ENCODE assay signal across 8 mouse cellular contexts in genomic region chr7:72541521-72542478, GRCm38 (mm10).
DNase-seq lines count a peak whose midpoint lies in the region; ATAC-seq lines count a peak whose summit lies in the region.

No protein-coding gene starts in this region.

- no peak overlapping the region for H3K27ac ChIP-seq in kidney, embryonic 16.5 days (ENCODE audit: low read length)
- H3K27ac ChIP-seq in brown adipose tissue, adult 24 weeks (replicated peaks; ENCODE audit: low read depth, low read length): peak overlapping the region; percentile 29; the same call in 1 of the 2 replicates

- H3K36me3 ChIP-seq in kidney, embryonic 16.5 days (ENCODE audit: insufficient read depth, low read length): no peaks in the 10 kb centered on the region

- intact Hi-C loops in gastrocnemius, postnatal 14 days (cut with DNase I; ENCODE audit: low total_unique reads): no loop called here

- no peaks in the 10 kb centered on the region for H3K27me3 ChIP-seq in kidney, embryonic 16.5 days (ENCODE audit: insufficient read depth, low read length)

- DNase-seq in kidney, adult 9 months: no peak
- peak; percentile 22 for DNase-seq in gastrocnemius, postnatal 14 days
- peak; percentile 10 for DNase-seq in lung, postnatal 36 days
- DNase-seq in spleen, adult 12 weeks (ENCODE audit: low spot score): no peak
- DNase-seq in natural killer cell, adult 2 months (ENCODE audit: low spot score in 2 of 2): no peak

- WGBS in kidney, embryonic 16.5 days: 24% methylated on average over 14 of the region's 14 CpGs

- no peak overlapping the region for H3K9ac ChIP-seq in kidney, embryonic 16.5 days (replicated peaks; ENCODE audit: low read length)

- peak overlapping the region; percentile 33; the same call in 1 of the 2 replicates for H3K4me2 ChIP-seq in kidney, embryonic 16.5 days (replicated peaks; ENCODE audit: low read depth, low read length)

- H3K4me1 ChIP-seq in kidney, embryonic 16.5 days (ENCODE audit: insufficient read depth, low read length): peaks cover 6% of the 10 kb centered on the region; the same call in 1 of the 2 replicates
- no peaks in the 10 kb centered on the region for H3K4me1 ChIP-seq in brown adipose tissue, adult 24 weeks (ENCODE audit: control insufficient read depth, insufficient read depth, insufficient read length, low read length)

- ATAC-seq in kidney, embryonic 16.5 days (ENCODE audit: low FRiP score, low TSS enrichment): peak; percentile 63; the same call in 1 of the 2 replicates
- ATAC-seq in erythroblast, adult 5-6 weeks (replicated peaks; ENCODE audit: low FRiP score, poor library complexity, severe bottlenecking): no peak

- no peaks in the 10 kb centered on the region for H3K9me3 ChIP-seq in kidney, embryonic 16.5 days (ENCODE audit: low read length)

- H3K4me3 ChIP-seq in kidney, embryonic 16.5 days (ENCODE audit: low read length): no peak overlapping the region
- no peak overlapping the region for H3K4me3 ChIP-seq in brown adipose tissue, adult 24 weeks (ENCODE audit: insufficient read depth, low read depth, low read length)

Comparison
In these comparisons a context has a peak if more than half of its experiments do, and no peak if none do; other contexts are left out.
1. DNase-seq: peak in gastrocnemius, postnatal 14 days (single experiment) and lung, postnatal 36 days (single experiment); none in kidney, adult 9 months (single experiment), spleen, adult 12 weeks (single experiment) and natural killer cell, adult 2 months (0 of 2).